Mouse (Mus musculus): ENCODE measurements at regions not wholly inside any gene's neighbourhood (a gene's known extent, or its start where the extent isn't known, plus 50 kb on each side); places are given as distances from the start of the nearest gene placed in this dataset.

- TF ChIP-seq CTCF (IDR thresholded peaks at IDR 0.05; ENCODE audit: low read depth) (no peak), EP300 (IDR thresholded peaks at IDR 0.05; ENCODE audit: low read depth) (no peak)
Observed at GRCm38 (mm10) chr17:82516850-82517249, 698.2 kb upstream of the Pkdcc start.

Measured in liver, embryonic 14.5 days (tissue).